Mouse (Mus musculus) CH12.LX (cell line): ENCODE results near the gene Ncaph2.

Experiments
- CTCF ChIP-seq, 2 experiments: IDR thresholded peaks in 1 of 2; conservative IDR thresholded peaks in 1 of 2; 2 replicates each; pipeline ENCODE4 v1.5.1; 2011 to 2012; ENCODE audit warnings: low read depth in 2 of 2, low read length in 2 of 2, improper control_type of control experiment in 1 of 2, inconsistent platforms in 1 of 2, mild to moderate bottlenecking in 1 of 2, moderate library complexity in 1 of 2
- SIN3A ChIP-seq: IDR thresholded peaks from 2 replicates; pipeline ENCODE4 v1.6.1; 2012; ENCODE audit warnings: low read length, improper control_type of control experiment, inconsistent platforms
- TCF12 ChIP-seq: IDR thresholded peaks from 2 replicates; pipeline ENCODE4 v1.6.1; 2014; ENCODE audit warnings: low read depth, mild to moderate bottlenecking, inconsistent platforms, low read length, improper control_type of control experiment
- USF1 ChIP-seq: IDR thresholded peaks from 2 replicates; pipeline ENCODE4 v1.6.1; 2014; ENCODE audit warnings: low read depth, mild to moderate bottlenecking, inconsistent platforms, low read length, improper control_type of control experiment
- ZC3H11A ChIP-seq: IDR thresholded peaks from 2 replicates; pipeline ENCODE4 v1.6.1; 2012; ENCODE audit warnings: low read depth, mild to moderate bottlenecking, inconsistent platforms, low read length, improper control_type of control experiment

- peak; percentile 88 for TF ChIP-seq TCF12
- no peak for TF ChIP-seq USF1
- TF ChIP-seq SIN3A: peak; percentile 94
- TF ChIP-seq ZC3H11A: no peak
- no peak for TF ChIP-seq CTCF (conservative IDR thresholded peaks at IDR 0.05 in 1 of 2, IDR thresholded peaks at IDR 0.05 in 1 of 2; ENCODE audit: low read depth in 2 of 2, low read length in 2 of 2)
These were observed at the start of gene Ncaph2, which contains the start of gene Lmf2 for GRCm38 (mm10) chr15:89355241-89356187.
